Mouse (Mus musculus) bone marrow, adult 2 months (tissue): ENCODE results near the gene Gemin5.
A peak's percentile ranks its signal among the peaks of the same experiment; 100 is the strongest.

Experiments
- CTCF ChIP-seq: fragments of 200-500 bp; IDR thresholded peaks from 2 replicates; pipeline ENCODE4 v1.5.1; 2011; ENCODE audit warnings: low read length, control low read depth; ENCODE audit not compliant: control insufficient read depth, insufficient read depth
- POLR2A ChIP-seq: fragments of 200-500 bp; IDR thresholded peaks from 2 replicates; pipeline ENCODE4 v1.6.1; 2011; ENCODE audit warnings: low read depth, mild to moderate bottlenecking, control low read depth, low read length, borderline replicate concordance; ENCODE audit not compliant: control insufficient read depth

DNA sequence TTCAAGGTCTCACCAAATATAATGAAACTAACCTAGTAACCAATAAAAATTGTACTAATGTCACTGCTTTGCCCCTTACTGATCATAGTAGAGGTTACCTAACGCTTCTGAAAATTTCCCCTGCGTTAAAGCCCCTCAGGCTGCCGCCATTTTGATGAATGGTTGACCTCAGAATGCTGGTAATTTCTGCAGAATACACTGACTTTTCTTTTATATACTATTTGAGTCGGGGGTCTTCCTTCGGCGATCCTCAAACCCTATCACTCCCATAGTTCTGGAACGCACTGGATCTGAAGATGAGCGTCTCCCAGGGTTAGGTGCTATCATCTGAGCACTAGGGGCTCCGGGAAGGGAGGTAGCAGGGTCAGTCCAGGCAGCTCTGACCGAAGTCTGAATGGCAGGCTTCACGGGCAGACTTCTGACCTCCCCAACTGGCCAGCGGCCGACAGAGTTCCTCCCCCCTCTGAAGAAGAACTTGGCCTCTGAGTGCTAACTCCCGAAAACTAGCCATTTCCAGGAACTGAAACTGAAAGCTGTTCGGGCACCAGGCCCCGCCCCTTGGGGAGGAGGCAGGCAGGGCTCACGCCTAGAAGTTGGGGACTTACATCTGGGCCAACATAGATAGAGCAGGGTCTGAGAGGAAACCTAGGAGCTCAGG lies 46.2 kb upstream of the Gemin5 start:
- TF ChIP-seq CTCF = no peak
- peak; percentile 32; the same call in 1 of the 2 replicates for TF ChIP-seq POLR2A
